Mouse (Mus musculus) activated CD4-positive, CD25-positive, alpha-beta regulatory T cell (primary cell): Measurements from ENCODE around the gene Cuedc2. TPM values are rescaled to one million over a fixed set of nuclear protein-coding genes. Genes with fewer than 3 reads are reported as not detected.

Source experiments
- polyA plus RNA-seq, 2 experiments: library from polyadenylated mRNA; unstranded; fragments of 100-300 nt; shearing (Covaris generic); gene quantifications; one replicate each; pipeline ENCODE4 v1.2.1; 2017

Cuedc2 gene
- 10 to 100 TPM; 42.4 to 67.3 TPM for polyA plus RNA-seq

GRCm38 (mm10) chr19:46338331-46338936 lies at the start of gene Cuedc2:
Gene Cuedc2, minus strand, starts transcription at chr19:46338702.

DNA sequence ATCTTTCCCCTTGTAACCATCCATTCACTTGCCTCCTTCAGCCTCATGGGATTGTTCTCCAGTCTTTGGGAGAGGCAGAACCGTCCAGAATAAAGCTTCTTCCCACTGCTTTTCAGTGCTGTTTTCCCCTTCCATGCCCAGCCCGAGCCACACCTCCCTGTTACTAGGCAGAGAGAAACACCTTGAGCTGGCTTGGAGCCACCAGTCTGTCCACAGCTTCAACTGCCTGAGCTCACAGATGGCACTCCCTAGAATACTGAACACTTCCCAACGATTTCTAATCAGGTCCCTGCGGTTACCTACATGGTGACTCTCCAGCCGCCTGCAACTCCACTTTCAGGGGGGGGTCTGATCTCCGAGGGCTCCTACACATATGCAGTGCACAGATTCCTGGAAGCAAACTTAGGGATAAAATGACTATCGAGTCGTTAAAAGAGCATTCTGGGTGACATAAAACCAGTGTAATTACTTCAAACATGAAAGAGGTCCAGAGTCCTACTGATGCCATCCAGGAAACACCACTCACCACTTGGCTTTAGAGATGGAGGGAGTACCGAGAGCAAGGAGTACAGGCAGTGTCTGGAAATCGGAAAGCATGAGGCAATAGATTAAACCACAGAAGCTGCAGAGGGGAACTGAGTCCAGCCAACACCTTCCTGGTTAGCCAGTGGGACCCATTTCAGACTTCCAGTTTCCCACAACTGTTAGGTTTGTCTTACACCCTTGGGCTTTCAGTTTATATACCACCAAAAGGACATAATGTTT lies 11.8 kb upstream of the Cuedc2 start, which contains the start of gene 2310034G01Rik:
Gene 2310034G01Rik, minus strand, starts transcription at position 135 of the 765 bp plus-strand sequence.

DNA sequence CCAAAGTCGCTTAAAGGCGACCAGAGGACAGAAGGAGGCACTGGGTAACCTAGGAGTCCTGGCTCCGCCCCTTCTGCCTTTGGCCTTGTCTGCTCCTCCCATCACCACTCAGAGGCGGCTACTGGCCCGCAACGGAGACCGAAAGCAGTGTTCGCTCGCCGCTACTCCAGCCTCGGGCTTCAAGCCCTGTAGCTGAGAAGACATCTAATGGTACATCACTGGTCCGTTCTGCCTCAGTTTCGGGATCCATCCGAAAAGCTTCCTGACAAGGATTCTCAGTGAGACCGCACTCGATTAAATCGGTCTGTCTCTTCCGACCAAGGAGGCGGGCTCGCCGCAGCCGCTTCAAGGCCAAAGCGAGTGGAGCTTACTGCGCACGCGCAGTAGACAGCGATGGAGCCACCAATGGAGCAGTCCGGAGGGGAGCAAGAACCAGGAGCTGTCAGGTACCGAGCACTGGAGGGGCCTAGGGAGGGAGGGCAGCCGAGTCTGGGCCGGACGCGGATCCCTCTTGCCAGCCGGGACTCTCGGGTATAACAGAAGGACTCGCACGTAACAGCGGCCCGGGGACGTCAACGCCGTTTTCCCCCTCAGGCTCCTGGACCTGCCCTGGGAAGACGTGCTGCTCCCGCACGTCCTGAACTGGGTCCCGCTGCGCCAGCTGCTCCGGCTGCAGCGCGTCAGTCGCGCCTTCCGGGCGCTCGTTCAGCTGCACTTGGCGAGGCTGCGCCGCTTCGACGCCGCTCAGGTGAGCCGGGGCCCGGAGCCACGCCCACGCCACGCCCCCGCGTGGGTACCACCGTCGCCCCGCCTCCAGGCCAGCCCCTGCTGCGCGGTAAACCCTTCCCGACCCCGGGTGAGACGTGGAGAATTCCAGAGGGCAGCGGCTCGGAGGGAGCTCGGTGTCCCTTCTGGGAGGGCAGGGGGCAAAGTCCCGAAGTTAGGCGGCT lies 10.1 kb downstream of the Cuedc2 start, which contains the start of gene Fbxl15:
Gene Fbxl15, plus strand, starts transcription at position 104 of the 950 bp plus-strand sequence.

DNA sequence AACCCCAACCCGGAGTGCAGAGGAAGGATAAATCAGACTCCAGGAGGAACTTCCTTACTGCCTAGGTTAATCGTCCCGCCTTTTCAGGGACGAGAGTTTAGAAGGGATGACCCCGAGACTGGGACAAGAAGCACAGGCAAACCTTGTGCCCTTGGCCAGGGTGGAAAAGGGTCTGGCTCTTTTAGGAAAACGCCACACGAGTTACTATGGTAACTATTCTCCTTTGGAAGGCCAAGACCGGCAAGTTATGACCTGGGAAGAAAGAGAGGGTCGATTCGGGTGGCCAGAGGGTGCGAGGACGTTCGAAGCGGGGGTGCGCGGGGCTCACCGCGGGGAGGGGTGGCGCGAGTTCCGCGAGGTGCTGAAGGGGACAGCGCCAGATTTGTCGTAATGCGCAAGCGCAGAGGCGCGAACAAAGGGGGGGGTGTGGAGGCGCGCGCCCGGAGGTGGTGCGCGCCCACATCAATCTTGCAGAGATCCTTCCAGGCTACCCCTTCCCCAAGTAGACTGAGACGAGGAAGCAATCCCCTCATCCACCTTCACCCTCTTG lies 11.7 kb downstream of the Cuedc2 start, which contains the start of gene Psd:
Gene Psd, minus strand, starts transcription at position 401 of the 550 bp plus-strand sequence.

GRCm38 (mm10) chr19:46304216-46304841 lies 34.2 kb downstream of the Cuedc2 start, which contains the start of gene Nfkb2:
Gene Nfkb2, plus strand, starts transcription at chr19:46304320.

Other genes starting within 250 kb of the Cuedc2 start
- gene Elovl3, start 206.8 kb downstream of the Cuedc2 start, polyA plus RNA-seq: not detected
- gene Pitx3, start 190.4 kb downstream of the Cuedc2 start, polyA plus RNA-seq: not detected
- gene Gbf1, start 186.2 kb downstream of the Cuedc2 start, polyA plus RNA-seq: 10 to 100 TPM; 33.4 to 58.0 TPM
- gene Nfkb2, start 34.4 kb downstream of the Cuedc2 start, polyA plus RNA-seq: 100 to 1,000 TPM in 1 of 2 experiments, 10 to 100 TPM in 1; 77.5 to 105 TPM
- gene Psd, start 11.5 kb downstream of the Cuedc2 start, polyA plus RNA-seq: 1 to 10 TPM; 6.4 to 7.0 TPM
- 10 to 100 TPM in 1 of 2 experiments, 1 to 10 TPM in 1; 9.9 to 15.2 TPM for gene Fbxl15, start 10.5 kb downstream of the Cuedc2 start, polyA plus RNA-seq
- gene Mfsd13a, start 2.4 kb upstream of the Cuedc2 start, polyA plus RNA-seq: 1 to 10 TPM; 2.2 to 5.3 TPM
- under 1 TPM in 1 of 2 experiments, not detected in 1; 0.42 TPM for gene 2310034G01Rik, start 11.6 kb upstream of the Cuedc2 start, polyA plus RNA-seq
- 100 to 1,000 TPM; 101 to 109 TPM for gene Actr1a, start 57.0 kb upstream of the Cuedc2 start, polyA plus RNA-seq
- gene Sufu, start 58.2 kb upstream of the Cuedc2 start, polyA plus RNA-seq: 10 to 100 TPM; 29.4 to 34.5 TPM
- gene Trim8, start 163.0 kb upstream of the Cuedc2 start, polyA plus RNA-seq: 100 to 1,000 TPM in 1 of 2 experiments, 10 to 100 TPM in 1; 82.7 to 102 TPM
- 10 to 100 TPM; 12.3 to 18.4 TPM for gene Arl3, start 234.5 kb upstream of the Cuedc2 start, polyA plus RNA-seq
- 10 to 100 TPM in 1 of 2 experiments, 1 to 10 TPM in 1; 9.6 to 11.2 TPM for gene Sfxn2, start 234.7 kb upstream of the Cuedc2 start, polyA plus RNA-seq